Mouse (Mus musculus) heart, embryonic 11.5 days (tissue): ENCODE data around the gene Myo10. TPM values are rescaled to one million over a fixed set of nuclear protein-coding genes. Genes with fewer than 3 reads are reported as not detected.

ENCODE experiments used
- ATAC-seq: fragments of 200-750 bp; cut with Nextera tagmentation; replicated peaks from 2 replicates; pipeline ENCODE4 v1.8.0; 2017; ENCODE audit warnings: moderate library complexity; ENCODE audit not compliant: insufficient number of reproducible peaks, low FRiP score, low TSS enrichment
- H3K27ac ChIP-seq: fragments of 300-500 bp; sonication (generic); 2 replicates; pipeline ENCODE4 v1.5.1; 2014; ENCODE audit warnings: mild to moderate bottlenecking, low read depth, low read length
- H3K27me3 ChIP-seq: fragments of 300-500 bp; sonication (generic); 2 replicates; pipeline ENCODE4 v1.6.1; 2014; ENCODE audit warnings: mild to moderate bottlenecking, low read length, mixed read lengths; ENCODE audit not compliant: control insufficient read depth, insufficient read depth
- H3K36me3 ChIP-seq: fragments of 300-500 bp; sonication (generic); 2 replicates; pipeline ENCODE4 v1.6.1; 2014; ENCODE audit warnings: mild to moderate bottlenecking, low read length, moderate library complexity, mixed read lengths; ENCODE audit not compliant: control insufficient read depth, insufficient read depth
- H3K4me1 ChIP-seq: fragments of 300-500 bp; sonication (generic); 2 replicates; pipeline ENCODE4 v1.6.1; 2014; ENCODE audit warnings: low read length; ENCODE audit not compliant: control insufficient read depth, insufficient read depth
- H3K4me2 ChIP-seq: fragments of 300-500 bp; sonication (generic); 2 replicates; pipeline ENCODE4 v1.6.1; 2014; ENCODE audit warnings: mild to moderate bottlenecking, moderate library complexity
- H3K4me3 ChIP-seq: fragments of 300-500 bp; sonication (generic); 2 replicates; pipeline ENCODE4 v1.5.1; 2014; ENCODE audit warnings: low read depth, low read length
- H3K9ac ChIP-seq: fragments of 300-500 bp; sonication (generic); 2 replicates; pipeline ENCODE4 v1.6.1; 2014; ENCODE audit warnings: mild to moderate bottlenecking, low read depth, low read length, moderate library complexity
- H3K9me3 ChIP-seq: fragments of 300-500 bp; sonication (generic); replicated peaks from 2 replicates; pipeline ENCODE4 v1.6.1; 2016; ENCODE audit warnings: low read length; ENCODE audit not compliant: control insufficient read depth
- WGBS: fragments of 180-500 bp; shearing (Covaris S2); extraction: QIAGEN DNeasy Blood & Tissue Kit; methylation state at CpG from one replicate; pipeline ENCODE4 v1.1.7; 2014; ENCODE audit not compliant: insufficient replicate concordance; 5-methylcytosine and 5-hydroxymethylcytosine counted together
- polyA plus RNA-seq: library from polyadenylated mRNA; unstranded; fragments of >200 nt; fragmentation: Nextera tagmentation; extraction: Ambion mirVana; gene quantifications from 2 replicates; pipeline ENCODE4 v1.2.1, GENCODE M21; 2014

Gene Myo10
- polyA plus RNA-seq, 1 experiment from 2014 or later: 15.4 TPM

GRCm38 (mm10) chr15:25764653-25765352 lies 142.5 kb downstream of the Myo10 start:
- Histone ChIP-seq H3K36me3 (peaks cover 3% of the 10 kb centered on the region; the same call in 1 of the 2 replicates), H3K4me2 (no peak overlapping the region), H3K27ac (no peak overlapping the region), H3K9ac (no peak overlapping the region), H3K4me1 (peaks cover 34% of the 10 kb centered on the region), H3K27me3 (no peaks in the 10 kb centered on the region), H3K4me3 (no peak overlapping the region), H3K9me3 (no peaks in the 10 kb centered on the region)
- WGBS: 70% methylated on average over 13 of the region's 13 CpGs
- ATAC-seq: no peak

DNA sequence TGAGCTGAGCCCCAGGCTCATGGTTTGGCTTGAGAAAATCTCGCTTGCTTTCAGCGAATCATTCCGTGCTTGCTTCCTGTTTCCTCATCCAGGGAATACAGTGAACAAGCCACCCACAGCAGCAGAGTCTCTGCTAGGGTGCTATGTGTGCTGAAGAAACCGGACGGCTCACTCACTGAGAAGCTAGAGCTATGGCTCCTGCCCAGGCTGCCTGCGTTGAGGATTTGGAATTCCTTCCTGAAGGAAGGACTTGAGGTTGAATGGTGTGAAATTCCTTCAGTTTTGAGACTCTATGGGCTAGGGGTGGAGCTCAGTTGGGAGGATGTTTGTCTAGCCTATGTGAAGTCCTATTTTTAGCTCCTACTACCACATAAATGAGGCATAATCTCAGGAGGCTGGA lies 145.5 kb downstream of the Myo10 start:
- no peaks in the 10 kb centered on the region for H3K9me3 ChIP-seq
- H3K4me2 ChIP-seq: peak overlapping the region; percentile 14; the same call in 1 of the 2 replicates
- ATAC-seq: 0 out of 2 replicates have a peak, but pooled peaks have one; percentile 7
- H3K27me3 ChIP-seq: no peaks in the 10 kb centered on the region
- peaks cover 3% of the 10 kb centered on the region; the same call in 1 of the 2 replicates for H3K36me3 ChIP-seq
- 32% methylated on average over 6 of the region's 6 CpGs for WGBS
- peaks cover 36% of the 10 kb centered on the region for H3K4me1 ChIP-seq
- H3K27ac ChIP-seq: peak overlapping the region; percentile 81
- H3K4me3 ChIP-seq: no peak overlapping the region
- no peak overlapping the region for H3K9ac ChIP-seq

DNA sequence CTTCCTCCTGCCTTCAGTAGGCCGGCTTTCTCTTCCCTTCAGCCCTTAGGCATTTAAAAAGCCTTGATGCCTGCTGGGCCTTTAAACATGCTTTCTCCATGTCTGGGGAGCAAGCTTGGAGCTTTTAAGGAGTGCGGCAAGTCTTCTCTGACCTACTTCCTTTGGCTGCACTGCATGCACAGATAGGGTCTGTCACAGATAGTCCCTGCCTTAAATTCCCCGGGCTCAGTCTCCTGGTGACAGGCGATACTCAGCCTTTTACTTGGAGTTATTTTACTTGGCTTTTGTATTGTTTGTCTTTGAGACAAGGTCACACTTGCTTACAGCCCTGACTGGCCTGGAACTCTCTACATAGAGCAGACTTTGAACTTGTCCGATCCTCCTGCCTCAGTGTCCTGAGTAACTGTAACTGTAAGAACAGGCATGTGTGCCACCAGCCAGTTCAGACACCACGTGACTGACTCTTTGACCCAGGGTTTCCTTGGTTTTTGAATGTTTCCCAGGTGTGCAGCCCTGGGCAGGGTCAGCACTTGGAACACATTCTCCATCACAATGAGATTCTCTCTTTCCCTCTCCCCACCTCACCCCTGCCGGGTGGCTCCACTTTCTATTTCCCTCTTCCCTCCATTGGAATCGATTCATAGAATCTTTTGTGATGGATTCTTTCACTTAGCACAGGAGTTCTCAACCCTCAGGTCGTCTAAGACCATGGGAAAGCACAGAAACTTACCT lies 147.4 kb downstream of the Myo10 start:
- 49% methylated on average over 9 of the region's 9 CpGs for WGBS
- H3K9me3 ChIP-seq: no peaks in the 10 kb centered on the region
- H3K4me1 ChIP-seq: peaks cover 44% of the 10 kb centered on the region
- ATAC-seq: no peak
- peak overlapping the region; percentile 38; the same call in 1 of the 2 replicates for H3K27ac ChIP-seq
- no peak overlapping the region for H3K4me2 ChIP-seq
- no peak overlapping the region for H3K9ac ChIP-seq
- no peak overlapping the region for H3K4me3 ChIP-seq
- H3K27me3 ChIP-seq: no peaks in the 10 kb centered on the region
- H3K36me3 ChIP-seq: no peaks in the 10 kb centered on the region

DNA sequence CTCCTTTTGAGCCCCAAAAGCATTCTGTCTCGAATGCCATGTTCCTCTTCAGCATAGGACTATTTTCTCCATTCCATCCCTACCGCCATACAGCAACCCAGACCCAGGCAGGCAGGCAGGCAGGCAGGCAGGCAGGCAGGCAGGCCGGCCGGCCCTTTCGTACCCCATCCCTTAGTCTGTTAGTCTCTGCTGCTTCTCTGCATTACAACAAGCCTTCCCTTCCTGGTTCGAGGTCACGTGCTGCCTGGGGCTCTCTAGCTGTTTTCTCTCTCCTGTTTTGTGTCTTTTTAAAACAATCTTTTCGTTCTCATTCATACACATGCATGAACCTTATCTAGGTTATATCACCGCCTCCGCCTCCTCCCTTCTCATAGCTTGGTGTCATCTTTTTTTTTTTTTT lies 149.5 kb downstream of the Myo10 start:
- Histone ChIP-seq H3K4me3 (no peak overlapping the region), H3K4me2 (no peak overlapping the region), H3K9ac (no peak overlapping the region), H3K27me3 (no peaks in the 10 kb centered on the region), H3K9me3 (no peaks in the 10 kb centered on the region), H3K36me3 (no peaks in the 10 kb centered on the region), H3K27ac (no peak overlapping the region), H3K4me1 (peaks cover 47% of the 10 kb centered on the region)
- 83% methylated on average over 10 of the region's 10 CpGs for WGBS
- no peak for ATAC-seq

DNA sequence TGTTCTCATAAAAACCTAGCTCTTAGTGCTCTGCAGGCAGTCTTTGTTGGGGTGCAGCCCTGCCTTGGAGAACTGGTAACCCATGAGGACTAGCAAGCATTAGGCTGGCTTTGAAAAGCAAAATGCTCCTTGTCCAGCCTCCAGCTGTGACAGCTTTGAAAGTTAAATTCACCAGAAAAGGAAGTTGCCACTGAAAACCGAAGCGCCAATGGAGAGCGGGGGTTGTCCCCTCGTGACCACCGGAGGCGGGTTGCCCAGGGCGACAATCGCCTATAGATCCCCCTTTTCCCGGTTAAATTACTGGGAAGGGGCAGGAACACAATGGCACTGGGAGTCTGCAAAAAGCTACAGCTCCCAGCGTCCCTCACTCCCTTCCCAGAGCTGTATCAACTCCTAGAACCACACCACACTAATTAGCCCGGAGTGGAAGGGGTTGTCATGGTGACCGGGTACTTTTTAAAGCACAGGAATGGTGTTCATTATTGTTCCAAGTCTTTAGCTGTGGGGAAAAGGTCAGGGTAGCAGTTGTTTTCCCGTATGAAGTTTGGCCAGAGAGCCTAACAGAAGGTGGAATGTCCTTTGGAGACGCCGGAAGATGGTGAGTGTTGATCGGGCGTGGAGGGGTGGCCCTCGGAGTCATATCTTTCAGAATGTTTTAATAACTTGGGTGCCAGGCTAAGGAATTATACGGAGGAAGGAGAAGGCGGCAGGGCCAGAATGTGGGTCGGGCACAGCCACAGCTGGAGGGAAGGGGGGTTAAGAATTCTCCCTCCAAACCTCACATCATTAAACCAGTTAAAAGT lies 151.6 kb downstream of the Myo10 start:
- Histone ChIP-seq H3K4me3 (peak overlapping the region; percentile 48), H3K36me3 (no peaks in the 10 kb centered on the region), H3K9me3 (no peaks in the 10 kb centered on the region), H3K4me1 (peaks cover 26% of the 10 kb centered on the region), H3K4me2 (peak overlapping the region; percentile 71), H3K27ac (no peak overlapping the region), H3K9ac (peak overlapping the region; percentile 64; the same call in 1 of the 2 replicates), H3K27me3 (no peaks in the 10 kb centered on the region)
- 13% methylated on average over 21 of the region's 21 CpGs for WGBS
- peak; percentile 44; the same call in 1 of the 2 replicates for ATAC-seq

GRCm38 (mm10) chr15:25778937-25779336 lies 156.6 kb downstream of the Myo10 start:
- Histone ChIP-seq H3K4me3 (no peak overlapping the region), H3K9ac (no peak overlapping the region), H3K4me1 (peaks cover 10% of the 10 kb centered on the region), H3K27me3 (no peaks in the 10 kb centered on the region), H3K9me3 (no peaks in the 10 kb centered on the region), H3K4me2 (no peak overlapping the region), H3K27ac (no peak overlapping the region), H3K36me3 (peaks cover 13% of the 10 kb centered on the region)
- ATAC-seq: no peak
- WGBS: 59% methylated on average over 8 of the region's 8 CpGs

- no peak for ATAC-seq
- Histone ChIP-seq H3K4me1 (peaks cover 8% of the 10 kb centered on the region; the same call in 1 of the 2 replicates), H3K9me3 (no peaks in the 10 kb centered on the region), H3K4me2 (no peak overlapping the region), H3K4me3 (no peak overlapping the region), H3K27me3 (no peaks in the 10 kb centered on the region), H3K36me3 (peaks cover 15% of the 10 kb centered on the region), H3K27ac (no peak overlapping the region), H3K9ac (no peak overlapping the region)
- 82% methylated on average over 23 of the region's 23 CpGs for WGBS
These were observed 157.3 kb downstream of the Myo10 start for GRCm38 (mm10) chr15:25779522-25780191.

GRCm38 (mm10) chr15:25781053-25781452 lies 158.7 kb downstream of the Myo10 start:
- H3K27me3 ChIP-seq: no peaks in the 10 kb centered on the region
- H3K4me1 ChIP-seq: no peaks in the 10 kb centered on the region
- H3K9ac ChIP-seq: no peak overlapping the region
- H3K36me3 ChIP-seq: peaks cover 21% of the 10 kb centered on the region
- no peak for ATAC-seq
- H3K9me3 ChIP-seq: no peaks in the 10 kb centered on the region
- H3K4me2 ChIP-seq: no peak overlapping the region
- H3K27ac ChIP-seq: no peak overlapping the region
- H3K4me3 ChIP-seq: no peak overlapping the region
- 82% methylated on average over 33 of the region's 33 CpGs for WGBS
